Mouse (Mus musculus) heart, postnatal 10 days (tissue): ENCODE data around the gene Phyhipl. TPM values are rescaled to one million over a fixed set of nuclear protein-coding genes. Genes with fewer than 3 reads are reported as not detected.

ENCODE experiments used
- DNase-seq, 2 experiments: peaks; one replicate each; pipeline ENCODE4 v3.0.0; 2021
- intact Hi-C: fragments of 180-260 bp; cut with DNase I; formaldehyde crosslinking; loops from one replicate; pipeline ENCODE4 v1.15.1; 2025
- total RNA-seq, 2 experiments: library from RNA; stranded (reverse); gene quantifications; 2 replicates each; pipeline ENCODE4 v1.2.3; 2021

Gene Phyhipl
- total RNA-seq, 2 experiments from 2014 or later: not detected

DNA sequence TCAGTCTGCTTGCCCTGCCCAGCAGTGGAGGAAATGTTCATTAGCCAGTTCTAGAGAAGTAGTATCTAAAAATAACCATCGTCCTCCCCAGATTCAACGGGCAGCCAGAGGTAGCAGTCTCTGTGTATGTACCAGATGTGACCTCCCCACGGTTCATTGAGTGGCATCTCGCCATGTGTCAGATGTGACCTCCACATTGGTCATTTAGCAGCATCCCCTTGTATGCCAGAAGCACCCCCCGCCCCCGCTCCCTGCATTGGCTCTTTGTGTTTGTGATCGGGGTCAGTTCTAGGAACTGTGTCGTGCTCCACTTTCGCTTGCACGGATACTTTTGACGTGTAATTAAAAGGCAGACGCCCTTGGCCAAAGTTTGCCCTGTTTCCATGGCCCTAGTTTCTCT is 120.4 kb downstream of the Phyhipl start:
- DNase-seq: no peak

DNA sequence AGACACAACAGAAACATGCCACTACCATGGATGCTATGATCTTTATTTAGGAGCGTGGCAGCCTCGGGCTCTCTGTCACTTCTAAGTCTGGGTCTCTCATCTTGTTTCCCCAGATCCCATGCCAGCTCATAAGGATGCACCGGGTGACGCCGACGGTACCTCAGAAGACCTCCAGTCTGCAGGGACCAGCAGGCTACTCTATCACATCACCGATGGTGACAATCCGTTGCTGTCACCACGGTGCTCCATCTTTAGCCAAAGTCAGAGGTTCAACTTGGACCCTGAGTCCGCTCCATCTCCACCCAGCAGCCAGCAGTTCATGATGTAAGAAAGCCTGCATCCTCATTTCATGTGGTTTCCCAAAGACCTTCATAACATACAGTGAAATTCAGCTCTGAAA is 121.2 kb downstream of the Phyhipl start:
- intact Hi-C loops: no loop called here
- DNase-seq: no peak

More for the DNA sequence above, 120.4 kb downstream of the Phyhipl start:
- intact Hi-C loops: no loop called here

DNA sequence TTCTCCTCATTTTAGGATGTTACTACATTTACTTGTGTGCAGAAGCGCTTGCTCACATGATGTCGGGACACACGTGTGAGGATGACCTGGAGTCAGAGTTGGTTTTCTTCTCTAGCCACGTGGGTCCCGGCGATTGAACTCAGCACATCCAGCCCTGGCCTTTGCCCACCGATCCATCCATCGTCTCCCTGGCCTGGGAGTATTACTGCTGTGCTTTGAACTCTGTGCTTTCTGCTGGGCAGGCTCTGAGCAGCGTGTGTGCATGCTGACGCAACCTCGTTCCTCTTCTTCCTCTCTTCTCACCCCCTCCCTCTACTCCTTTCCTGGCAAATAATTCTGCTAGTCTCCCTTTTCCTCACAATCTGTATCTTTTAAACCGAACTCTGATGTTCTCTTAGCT is 121.8 kb downstream of the Phyhipl start:
- no peak for DNase-seq
- intact Hi-C loops: no loop called here

DNA sequence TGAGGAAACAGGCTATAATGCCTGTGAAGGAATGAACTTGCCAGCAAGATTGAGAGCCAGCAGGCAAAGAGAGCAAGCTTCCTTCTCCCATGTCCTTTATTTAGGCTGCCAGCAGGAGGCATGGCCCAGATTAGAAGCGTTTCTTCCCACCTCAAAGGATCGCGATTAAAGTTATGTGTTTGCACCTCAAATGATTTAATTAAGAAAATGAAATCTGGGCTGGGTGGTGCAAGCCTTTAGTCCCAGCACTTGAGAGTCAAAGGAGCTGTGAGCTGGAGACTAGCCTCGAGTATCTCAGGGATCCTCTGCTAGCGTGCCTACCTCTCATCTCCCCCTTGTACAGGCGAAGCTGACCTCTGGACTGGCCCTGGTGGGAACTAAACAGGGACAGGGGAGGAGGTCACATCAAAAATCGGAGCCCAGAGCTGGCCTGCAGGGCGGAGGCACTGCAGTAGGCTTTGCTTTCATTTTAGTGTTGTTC is 122.4 kb downstream of the Phyhipl start:
- intact Hi-C loops: no loop called here
- no peak for DNase-seq

DNA sequence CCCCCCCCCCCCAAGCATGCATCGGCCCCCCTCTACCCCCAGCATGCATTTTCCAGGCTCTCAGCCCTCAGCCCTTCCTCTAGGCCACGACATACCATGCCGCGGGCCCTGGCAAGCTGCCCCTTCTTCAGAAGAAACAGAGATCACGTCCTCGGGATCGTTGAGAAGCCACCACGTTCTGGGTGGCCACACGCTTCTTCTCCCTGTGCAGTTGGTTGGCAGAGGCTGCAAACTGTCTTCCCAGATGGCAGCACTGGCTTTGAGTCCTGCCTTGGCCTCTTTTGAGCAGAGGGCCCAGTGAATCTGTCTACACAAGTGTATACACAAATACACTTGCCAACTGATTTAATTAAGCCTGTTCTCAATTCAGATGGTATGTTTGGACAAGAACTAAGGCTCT is 123.5 kb downstream of the Phyhipl start:
- intact Hi-C loops: no loop called here
- no peak for DNase-seq

DNA sequence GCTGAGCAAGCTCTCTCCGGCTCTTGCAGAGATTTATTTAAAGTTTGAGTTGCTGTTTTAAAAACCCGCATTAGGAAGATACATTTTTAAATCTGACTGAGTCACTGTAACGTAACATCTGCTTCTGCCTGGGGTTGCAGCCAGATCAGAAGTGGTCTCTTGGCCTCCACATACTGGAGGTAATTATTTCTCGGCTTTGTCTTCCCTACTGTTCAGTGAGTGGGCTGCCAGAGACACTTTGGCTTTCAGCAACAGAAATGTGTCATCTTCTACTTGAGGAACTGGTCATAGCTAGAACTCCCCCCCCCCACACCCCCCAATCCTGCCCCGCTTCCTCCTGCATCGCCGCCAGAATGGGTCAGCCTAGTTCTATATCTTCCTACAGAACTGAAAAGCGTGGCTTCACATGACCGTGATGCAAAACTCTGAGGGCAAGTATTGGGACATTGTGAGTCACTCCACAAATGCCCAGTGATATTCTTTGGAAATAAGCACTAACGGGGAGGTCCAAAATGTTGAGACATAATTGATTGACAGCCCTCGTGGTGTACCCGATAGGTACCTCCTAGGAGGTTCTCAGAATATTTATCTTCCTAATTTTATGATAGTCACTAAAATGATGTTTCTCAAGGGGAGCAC is 125.5 kb downstream of the Phyhipl start:
- intact Hi-C loops: no loop called here
- DNase-seq: peak; percentile 29 to 43

DNA sequence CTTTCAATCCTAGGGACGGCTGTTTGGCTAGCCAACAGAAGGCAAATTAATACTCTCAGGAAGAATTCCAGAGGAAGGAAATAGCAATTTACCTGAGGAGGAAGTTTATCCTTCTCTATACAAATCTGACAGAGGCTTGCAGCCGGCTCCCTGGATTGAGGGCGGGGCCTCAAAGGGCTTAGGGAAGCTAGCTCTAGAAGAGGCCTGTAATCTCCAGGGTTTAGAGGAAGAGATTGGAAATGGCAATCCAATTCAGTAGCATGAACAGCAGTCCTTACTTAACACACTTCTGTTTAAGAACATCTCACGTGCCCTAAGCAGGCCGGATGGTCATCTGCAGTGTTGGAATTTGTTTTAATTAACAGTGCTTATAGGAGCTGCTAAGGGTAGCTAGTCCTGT is 134.4 kb downstream of the Phyhipl start:
- intact Hi-C loops: no loop called here
- DNase-seq: no peak

DNA sequence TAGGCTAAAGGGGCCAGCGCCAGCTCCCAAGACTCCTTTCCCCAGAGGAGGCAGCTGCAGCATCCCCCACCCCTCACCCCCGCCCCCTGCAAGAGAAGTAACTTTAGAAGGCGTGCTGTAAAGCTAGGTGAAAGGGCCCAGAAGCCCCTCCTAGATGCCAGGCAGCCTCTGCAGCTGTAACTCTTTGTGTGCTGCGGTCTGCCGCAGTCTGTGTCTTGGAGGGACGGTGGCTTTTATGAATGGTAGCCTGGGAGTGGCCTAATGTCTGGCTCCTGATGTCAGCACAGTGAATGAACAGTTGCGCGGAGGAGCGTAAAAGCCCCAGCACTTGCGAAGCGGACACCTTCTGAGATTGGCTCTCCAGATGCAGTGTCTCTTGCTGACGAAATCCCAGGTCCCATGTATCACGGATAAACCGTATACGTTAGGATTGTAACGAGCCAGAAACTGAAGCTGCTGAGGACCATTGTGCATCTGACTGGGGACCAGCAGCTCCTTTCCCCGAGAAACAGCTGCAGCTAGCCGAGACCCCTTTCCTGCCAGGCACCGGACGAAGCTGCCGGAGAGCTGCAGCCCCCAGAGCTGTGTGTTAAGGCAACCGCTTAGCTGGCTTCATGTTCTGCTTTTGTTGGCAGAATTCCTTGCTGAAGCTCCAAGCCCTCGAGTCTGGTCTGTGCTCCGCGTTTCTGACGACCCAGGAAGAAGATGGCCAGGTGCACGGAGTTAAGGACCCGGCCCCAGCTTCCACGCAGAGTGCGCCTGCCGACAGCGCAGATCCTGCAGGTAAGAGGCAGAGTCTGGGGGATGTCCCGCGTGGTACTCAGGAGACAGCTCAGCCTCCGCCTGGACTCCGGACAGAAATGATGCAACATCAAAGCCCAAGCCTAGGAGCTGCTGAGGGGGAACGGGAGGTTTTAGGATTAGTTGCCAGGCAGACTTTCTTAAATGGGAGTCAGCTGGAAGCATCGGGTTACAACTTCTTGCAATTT is 135.3 kb downstream of the Phyhipl start:
- DNase-seq: peak; percentile 40 to 48
- intact Hi-C loops: no loop called here

DNA sequence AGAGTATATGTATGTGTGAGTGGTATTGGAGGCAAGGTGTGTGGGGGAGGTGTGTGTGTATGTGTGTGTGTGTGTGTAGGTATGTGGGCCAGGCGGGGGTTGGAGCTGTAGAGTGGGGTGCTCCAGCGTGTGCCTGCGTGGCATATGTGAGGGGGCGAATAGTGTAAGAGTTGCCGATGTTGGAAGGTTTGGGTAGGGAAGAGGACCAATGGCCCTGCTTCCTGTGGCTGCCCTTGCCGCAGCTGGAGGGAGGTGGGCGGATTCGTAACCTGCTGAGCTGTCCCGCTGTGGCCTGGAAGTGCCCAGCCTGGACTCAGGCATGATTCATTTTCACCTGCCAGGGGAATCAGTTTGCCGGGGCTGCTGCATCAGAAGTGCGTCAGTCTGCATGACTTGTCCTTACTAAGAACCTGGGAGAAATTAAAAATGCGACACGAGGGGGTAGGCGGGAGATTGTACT is 136.1 kb downstream of the Phyhipl start:
- no peak for DNase-seq
- intact Hi-C loops: no loop called here

DNA sequence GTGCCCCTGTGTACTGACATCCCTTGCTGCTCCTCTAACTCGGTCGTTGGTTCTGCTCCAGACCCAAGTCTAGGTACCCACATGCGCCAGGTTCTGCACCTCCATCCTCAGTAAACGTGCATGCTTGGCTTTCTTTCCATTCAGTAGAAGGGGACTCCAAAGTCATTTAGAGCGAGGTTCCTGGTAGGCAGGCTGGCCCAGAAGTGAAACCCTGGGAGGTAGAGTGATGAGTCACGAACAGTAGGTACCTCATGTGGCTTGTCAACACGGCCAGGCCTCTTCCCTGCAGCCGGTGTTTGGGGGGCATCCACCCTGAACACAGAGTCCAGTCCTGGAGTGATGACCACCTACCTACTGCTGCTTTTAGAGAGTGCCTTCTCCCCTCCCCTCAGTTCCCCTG is 139.1 kb downstream of the Phyhipl start:
- no peak for DNase-seq
- intact Hi-C loops: no loop called here

DNA sequence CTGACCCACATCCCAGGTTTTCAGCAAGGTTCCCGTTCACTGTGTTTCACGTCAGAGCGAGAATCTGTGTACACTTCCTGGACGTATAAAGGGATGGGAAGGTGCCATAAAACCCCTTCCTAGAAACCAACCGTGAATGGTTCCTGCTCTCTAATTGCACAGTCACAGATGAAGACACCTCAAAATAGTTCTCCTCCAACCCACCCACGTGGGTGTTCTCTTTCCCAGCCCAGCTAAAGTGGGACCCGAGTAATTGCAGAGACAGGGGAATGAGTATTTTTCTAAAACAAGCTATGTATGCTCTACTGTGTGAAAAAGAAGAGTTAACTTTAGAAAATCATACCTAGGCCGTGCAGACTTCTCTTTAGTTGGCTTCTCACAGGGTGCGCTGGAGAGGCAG is 140.9 kb downstream of the Phyhipl start:
- intact Hi-C loops: no loop called here
- no peak for DNase-seq

DNA sequence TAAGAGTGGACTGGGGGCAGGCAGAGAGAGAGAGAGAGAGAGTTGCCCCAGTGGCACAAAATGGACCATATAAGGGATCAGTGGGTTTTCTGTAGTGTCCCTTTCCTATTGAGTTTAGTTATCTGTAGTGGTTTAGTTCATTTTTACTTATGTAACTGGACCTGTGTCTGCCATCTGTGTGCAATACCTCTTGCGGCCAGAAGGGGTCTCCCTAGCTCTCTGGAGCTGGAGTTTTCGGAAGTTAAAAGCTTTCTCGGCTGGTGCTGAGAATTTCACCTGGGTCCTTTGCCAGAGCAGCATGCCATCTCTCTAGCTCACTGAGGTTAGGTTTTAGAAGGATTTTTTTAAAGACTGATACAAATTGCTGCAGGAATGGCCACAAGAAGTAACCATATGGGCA is 147.9 kb downstream of the Phyhipl start:
- intact Hi-C loops: loop anchor here (2.0 to 5.0 kb wide), 2 partner anchors 139 to 191 kb away; no protein-coding TSS in a partner anchor
- DNase-seq: no peak

Other genes with a start within 250 kb of the Phyhipl start
- 1 to 10 TPM; 6.9 to 8.9 TPM for gene Fam13c, start 215.5 kb downstream of the Phyhipl start, total RNA-seq